Mouse (Mus musculus): Measurements from ENCODE around the gene Bsx. TPM values are rescaled to one million over a fixed set of nuclear protein-coding genes. Genes with fewer than 3 reads are reported as not detected.

Gene Bsx
- polyA plus RNA-seq, 2 experiments = 0.05 TPM; not detected in 1

- no peak for ATAC-seq (ENCODE audit: low FRiP score, low read depth)
- no peak for TF ChIP-seq POLR2A (IDR thresholded peaks at IDR 0.05; ENCODE audit: borderline replicate concordance, extremely low read depth, insufficient read depth, insufficient read length)
- peaks cover 35% of the 10 kb centered on the region; the same call in 1 of the 2 replicates for H3K27me3 ChIP-seq (ENCODE audit: control insufficient read depth, insufficient read depth, low read length)
- H3K4me1 ChIP-seq (ENCODE audit: control insufficient read depth, insufficient read depth, low read length) = no peaks in the 10 kb centered on the region
- no peaks in the 10 kb centered on the region for H3K9me3 ChIP-seq (ENCODE audit: control insufficient read depth, low read length)
- no peaks in the 10 kb centered on the region for H3K36me3 ChIP-seq (ENCODE audit: control insufficient read depth, insufficient read depth, low read length)
- WGBS = 52% methylated on average over 10 of the region's 10 CpGs
- H3K4me3 ChIP-seq (replicated peaks; ENCODE audit: low read length) = no peak overlapping the region
- no peak for DNase-seq (ENCODE audit: low spot score)
- no peak overlapping the region for H3K27ac ChIP-seq (replicated peaks; ENCODE audit: low read depth, low read length)
- no peak overlapping the region for H3K9ac ChIP-seq (ENCODE audit: low read depth, low read length, severe bottlenecking)
- H3K4me2 ChIP-seq (replicated peaks; ENCODE audit: low read depth, low read length, severe bottlenecking) = no peak overlapping the region
Measured at GRCm38 (mm10) chr9:40885669-40886068, 11.7 kb downstream of the Bsx start.

GRCm38 (mm10) chr9:40889389-40889788 lies 15.5 kb downstream of the Bsx start:
- H3K27ac ChIP-seq (replicated peaks; ENCODE audit: low read depth, low read length) = no peak overlapping the region
- no peaks in the 10 kb centered on the region for H3K4me1 ChIP-seq (ENCODE audit: control insufficient read depth, insufficient read depth, low read length)
- WGBS = 29% methylated on average over 12 of the region's 12 CpGs
- DNase-seq (ENCODE audit: low spot score) (no peak), ATAC-seq (ENCODE audit: low FRiP score, low read depth) (no peak)
- H3K4me3 ChIP-seq (replicated peaks; ENCODE audit: low read length) = no peak overlapping the region
- no peaks in the 10 kb centered on the region for H3K36me3 ChIP-seq (ENCODE audit: control insufficient read depth, insufficient read depth, low read length)
- H3K27me3 ChIP-seq (ENCODE audit: control insufficient read depth, insufficient read depth, low read length) = peaks cover 13% of the 10 kb centered on the region; the same call in 1 of the 2 replicates
- no peak for TF ChIP-seq POLR2A (IDR thresholded peaks at IDR 0.05; ENCODE audit: borderline replicate concordance, extremely low read depth, insufficient read depth, insufficient read length)
- H3K9me3 ChIP-seq (ENCODE audit: control insufficient read depth, low read length) = no peaks in the 10 kb centered on the region
- H3K4me2 ChIP-seq (replicated peaks; ENCODE audit: low read depth, low read length, severe bottlenecking) = no peak overlapping the region
- H3K9ac ChIP-seq (ENCODE audit: low read depth, low read length, severe bottlenecking) = no peak overlapping the region

- Histone ChIP-seq H3K4me3 (replicated peaks; ENCODE audit: low read length) (no peak overlapping the region), H3K9ac (ENCODE audit: low read depth, low read length, severe bottlenecking) (no peak overlapping the region), H3K9me3 (ENCODE audit: control insufficient read depth, low read length) (no peaks in the 10 kb centered on the region), H3K4me1 (ENCODE audit: control insufficient read depth, insufficient read depth, low read length) (no peaks in the 10 kb centered on the region), H3K36me3 (ENCODE audit: control insufficient read depth, insufficient read depth, low read length) (no peaks in the 10 kb centered on the region), H3K27me3 (ENCODE audit: control insufficient read depth, insufficient read depth, low read length) (0 out of 2 replicates have a peak, but pooled peaks cover 3% of the 10 kb centered on the region), H3K27ac (replicated peaks; ENCODE audit: low read depth, low read length) (no peak overlapping the region), H3K4me2 (replicated peaks; ENCODE audit: low read depth, low read length, severe bottlenecking) (no peak overlapping the region)
- no peak for DNase-seq (ENCODE audit: low spot score)
- no peak for ATAC-seq (ENCODE audit: low FRiP score, low read depth)
- WGBS = 77% methylated on average over 6 of the region's 6 CpGs
- no peak for TF ChIP-seq POLR2A (IDR thresholded peaks at IDR 0.05; ENCODE audit: borderline replicate concordance, extremely low read depth, insufficient read depth, insufficient read length)
Measured at GRCm38 (mm10) chr9:40892456-40892855, 18.5 kb downstream of the Bsx start.

GRCm38 (mm10) chr9:40907413-40907812 lies 33.5 kb downstream of the Bsx start:
- WGBS = 30% methylated on average over 8 of the region's 8 CpGs
- no peaks in the 10 kb centered on the region for H3K27me3 ChIP-seq (ENCODE audit: control insufficient read depth, insufficient read depth, low read length)
- H3K4me2 ChIP-seq (replicated peaks; ENCODE audit: low read depth, low read length, severe bottlenecking) = no peak overlapping the region
- no peaks in the 10 kb centered on the region for H3K36me3 ChIP-seq (ENCODE audit: control insufficient read depth, insufficient read depth, low read length)
- ATAC-seq (ENCODE audit: low FRiP score, low read depth) (no peak), DNase-seq (ENCODE audit: low spot score) (no peak)
- no peak overlapping the region for H3K9ac ChIP-seq (ENCODE audit: low read depth, low read length, severe bottlenecking)
- H3K27ac ChIP-seq (replicated peaks; ENCODE audit: low read depth, low read length) = no peak overlapping the region
- no peak for TF ChIP-seq POLR2A (IDR thresholded peaks at IDR 0.05; ENCODE audit: borderline replicate concordance, extremely low read depth, insufficient read depth, insufficient read length)
- no peaks in the 10 kb centered on the region for H3K9me3 ChIP-seq (ENCODE audit: control insufficient read depth, low read length)
- no peaks in the 10 kb centered on the region for H3K4me1 ChIP-seq (ENCODE audit: control insufficient read depth, insufficient read depth, low read length)
- no peak overlapping the region for H3K4me3 ChIP-seq (replicated peaks; ENCODE audit: low read length)

DNA sequence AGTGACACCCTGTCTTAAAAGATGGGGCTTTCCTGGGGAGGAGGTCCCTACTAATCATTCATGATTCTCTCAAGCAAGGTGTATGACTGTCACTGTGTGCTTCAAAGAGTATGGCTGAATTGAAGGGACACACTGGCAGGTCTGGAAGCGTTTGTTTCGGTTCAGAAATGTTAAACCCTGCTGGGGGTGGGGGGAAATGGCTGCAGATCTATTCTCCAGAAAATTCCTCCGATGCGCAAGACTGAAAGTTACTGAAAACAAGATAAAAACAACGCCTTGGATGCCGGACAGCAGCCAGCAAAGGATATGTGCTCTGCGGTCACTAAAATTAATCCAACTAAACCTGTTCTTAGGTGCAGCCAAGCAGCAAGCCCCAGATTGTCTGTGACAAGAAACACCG lies 34.5 kb downstream of the Bsx start:
- H3K4me1 ChIP-seq (ENCODE audit: control insufficient read depth, insufficient read depth, low read length) = no peaks in the 10 kb centered on the region
- no peak overlapping the region for H3K27ac ChIP-seq (replicated peaks; ENCODE audit: low read depth, low read length)
- no peak for ATAC-seq (ENCODE audit: low FRiP score, low read depth)
- 76% methylated on average over 8 of the region's 8 CpGs for WGBS
- no peaks in the 10 kb centered on the region for H3K27me3 ChIP-seq (ENCODE audit: control insufficient read depth, insufficient read depth, low read length)
- H3K4me2 ChIP-seq (replicated peaks; ENCODE audit: low read depth, low read length, severe bottlenecking) = no peak overlapping the region
- H3K9me3 ChIP-seq (ENCODE audit: control insufficient read depth, low read length) = no peaks in the 10 kb centered on the region
- no peak for TF ChIP-seq POLR2A (IDR thresholded peaks at IDR 0.05; ENCODE audit: borderline replicate concordance, extremely low read depth, insufficient read depth, insufficient read length)
- H3K9ac ChIP-seq (ENCODE audit: low read depth, low read length, severe bottlenecking) = no peak overlapping the region
- no peak for DNase-seq (ENCODE audit: low spot score)
- H3K4me3 ChIP-seq (replicated peaks; ENCODE audit: low read length) = no peak overlapping the region
- no peaks in the 10 kb centered on the region for H3K36me3 ChIP-seq (ENCODE audit: control insufficient read depth, insufficient read depth, low read length)

- Histone ChIP-seq H3K9ac (ENCODE audit: low read depth, low read length, severe bottlenecking) (no peak overlapping the region), H3K4me1 (ENCODE audit: control insufficient read depth, insufficient read depth, low read length) (no peaks in the 10 kb centered on the region), H3K4me3 (replicated peaks; ENCODE audit: low read length) (no peak overlapping the region), H3K4me2 (replicated peaks; ENCODE audit: low read depth, low read length, severe bottlenecking) (no peak overlapping the region), H3K27ac (replicated peaks; ENCODE audit: low read depth, low read length) (no peak overlapping the region), H3K36me3 (ENCODE audit: control insufficient read depth, insufficient read depth, low read length) (no peaks in the 10 kb centered on the region), H3K27me3 (ENCODE audit: control insufficient read depth, insufficient read depth, low read length) (no peaks in the 10 kb centered on the region), H3K9me3 (ENCODE audit: control insufficient read depth, low read length) (no peaks in the 10 kb centered on the region)
- ATAC-seq (ENCODE audit: low FRiP score, low read depth) (no peak), DNase-seq (ENCODE audit: low spot score) (no peak)
- no peak for TF ChIP-seq POLR2A (IDR thresholded peaks at IDR 0.05; ENCODE audit: borderline replicate concordance, extremely low read depth, insufficient read depth, insufficient read length)
- WGBS = 81% methylated on average over 7 of the region's 7 CpGs
Measured at GRCm38 (mm10) chr9:40908915-40909314, 35.0 kb downstream of the Bsx start.
